Mouse (Mus musculus): ENCODE data around the gene H2-Eb2.

Gene H2-Eb2

DNA sequence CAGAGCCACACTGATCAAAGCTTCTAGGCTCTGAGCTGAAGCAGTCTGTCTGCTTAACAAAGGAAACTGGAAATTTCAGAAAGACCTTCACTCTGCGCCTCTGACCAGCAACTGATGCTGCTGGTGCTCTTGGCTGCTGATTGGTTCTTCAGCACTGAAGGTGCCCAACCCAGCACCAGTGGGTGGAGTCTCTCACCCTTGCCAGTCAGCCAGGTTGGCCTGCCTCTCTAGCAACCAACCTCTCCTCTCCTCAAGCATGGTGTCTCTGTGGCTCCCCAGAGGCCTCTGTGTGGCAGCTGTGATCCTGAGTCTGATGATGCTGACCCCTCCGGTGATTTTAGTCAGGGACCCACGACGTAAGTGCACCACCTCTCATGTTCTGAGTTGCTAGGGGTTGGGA lies at the start of gene H2-Eb2:
Gene H2-Eb2, plus strand, starts transcription at position 230 of the 400 bp plus-strand sequence.
- no peak for DNase-seq

DNA sequence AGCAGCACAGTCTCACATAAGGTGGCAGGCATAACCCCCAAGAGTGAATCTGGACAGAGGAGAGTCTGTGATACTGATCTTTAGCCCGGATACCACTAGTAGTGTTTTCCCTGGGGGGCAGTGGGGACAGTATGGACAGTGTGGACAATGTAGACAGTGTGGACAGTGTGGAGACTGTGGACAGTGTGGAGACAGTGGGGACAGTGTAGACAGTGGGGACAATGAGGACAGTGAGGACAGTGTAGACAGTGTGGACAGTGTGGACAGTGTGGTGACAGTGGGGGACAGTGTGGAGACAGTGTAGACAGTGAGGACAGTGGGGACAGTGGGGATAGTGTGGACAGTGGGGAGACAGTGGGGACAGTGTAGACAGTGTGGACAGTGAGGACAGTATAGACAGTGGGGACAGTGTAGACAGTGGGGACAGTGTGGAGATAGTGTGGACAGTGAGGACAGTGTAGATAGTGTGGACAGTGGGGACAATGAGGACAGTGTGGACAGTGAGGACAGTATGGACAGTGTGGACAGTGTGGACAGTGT lies 44.9 kb upstream of the H2-Eb2 start:
- no peak for DNase-seq

DNA sequence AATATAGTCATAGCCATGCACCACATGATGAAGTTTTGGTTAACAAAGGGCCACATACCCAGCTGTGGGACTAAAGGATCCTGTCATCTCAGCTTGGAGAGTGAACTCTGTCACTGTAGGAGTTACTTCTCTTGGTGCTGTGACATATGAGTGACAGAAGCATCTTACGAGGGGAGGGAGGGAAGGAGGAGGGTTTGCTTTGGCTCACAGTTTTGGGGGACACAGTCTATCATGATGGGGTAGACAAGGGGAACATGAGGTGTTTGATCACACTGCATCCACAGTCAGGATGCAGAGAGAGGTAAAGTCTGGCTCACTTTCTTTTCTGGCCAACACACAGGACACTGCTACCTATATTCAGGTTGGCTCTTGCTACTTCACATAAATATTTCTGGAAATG lies 43.6 kb upstream of the H2-Eb2 start:
- DNase-seq = no peak

- DNase-seq = no peak
Measured at GRCm38 (mm10) chr17:34285371-34285770, 40.1 kb upstream of the H2-Eb2 start.

GRCm38 (mm10) chr17:34285848-34286247 lies 39.6 kb upstream of the H2-Eb2 start:
- DNase-seq = no peak

GRCm38 (mm10) chr17:34286501-34286900 lies 39.0 kb upstream of the H2-Eb2 start:
- DNase-seq = no peak

DNA sequence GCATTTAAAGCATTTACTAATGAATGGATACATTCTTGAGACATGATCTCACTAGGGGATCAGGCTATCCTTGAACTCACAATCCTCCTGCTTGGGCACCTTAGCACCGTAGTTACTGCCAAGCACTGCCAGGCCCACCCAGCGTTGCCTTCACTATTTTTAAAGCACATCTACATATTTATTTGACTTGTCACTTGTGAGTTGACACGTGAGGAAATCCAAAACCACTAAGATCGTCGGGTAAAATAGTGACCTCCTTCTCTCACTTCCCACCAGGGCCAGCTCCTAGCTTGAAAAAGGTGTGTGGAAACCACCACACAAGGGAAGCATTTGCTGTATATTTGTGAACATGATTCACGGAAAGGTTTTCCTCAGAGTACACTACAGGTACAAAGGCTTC lies 38.5 kb upstream of the H2-Eb2 start:
- DNase-seq = no peak

GRCm38 (mm10) chr17:34287648-34288047 lies 37.8 kb upstream of the H2-Eb2 start, which contains the start of gene H2-Aa:
Gene H2-Aa, minus strand, starts transcription at chr17:34287823.
- DNase-seq = peak; percentile 44 to 62

GRCm38 (mm10) chr17:34288131-34288530 lies 37.3 kb upstream of the H2-Eb2 start:
- no peak for DNase-seq

DNA sequence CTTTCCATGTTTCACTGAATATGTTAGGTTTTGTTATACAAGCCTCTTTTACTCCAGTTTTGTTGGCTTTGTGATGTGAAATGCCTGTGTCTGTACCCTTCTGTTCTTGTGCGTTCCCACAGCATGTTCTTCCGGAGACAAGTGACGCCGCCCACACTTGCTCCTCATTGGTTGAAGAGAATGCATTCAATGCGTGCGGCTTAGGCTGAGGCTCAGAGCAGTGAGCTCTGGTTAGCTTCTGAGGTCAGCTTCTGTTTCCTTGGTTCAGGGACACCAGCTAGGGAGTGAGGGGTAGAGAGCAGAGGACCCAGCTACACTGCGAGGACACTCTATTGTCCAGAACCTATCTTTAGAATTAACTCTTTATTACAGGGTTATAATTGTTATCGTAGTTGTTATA lies 33.9 kb upstream of the H2-Eb2 start:
- DNase-seq = peak; percentile 45 to 59

DNA sequence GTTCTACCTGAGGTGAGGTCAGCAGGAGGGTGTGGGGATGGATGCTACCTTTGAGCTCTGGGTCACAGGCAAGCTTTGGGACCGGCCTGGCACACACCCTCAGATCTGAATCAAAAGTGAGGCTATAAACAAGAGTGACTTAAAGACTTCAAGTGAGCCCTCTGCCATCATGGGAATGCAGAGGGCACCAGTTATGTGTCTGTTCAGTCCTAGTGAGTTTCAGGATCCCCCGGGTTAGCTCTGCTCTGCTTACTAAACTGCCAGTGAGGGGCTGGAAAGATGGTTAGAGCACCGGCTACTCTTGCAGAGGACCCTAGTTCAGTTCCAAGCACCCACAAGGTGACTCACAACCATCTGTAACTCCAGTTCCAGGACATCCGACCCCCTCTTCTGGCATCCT lies 32.9 kb upstream of the H2-Eb2 start:
- DNase-seq = no peak

DNA sequence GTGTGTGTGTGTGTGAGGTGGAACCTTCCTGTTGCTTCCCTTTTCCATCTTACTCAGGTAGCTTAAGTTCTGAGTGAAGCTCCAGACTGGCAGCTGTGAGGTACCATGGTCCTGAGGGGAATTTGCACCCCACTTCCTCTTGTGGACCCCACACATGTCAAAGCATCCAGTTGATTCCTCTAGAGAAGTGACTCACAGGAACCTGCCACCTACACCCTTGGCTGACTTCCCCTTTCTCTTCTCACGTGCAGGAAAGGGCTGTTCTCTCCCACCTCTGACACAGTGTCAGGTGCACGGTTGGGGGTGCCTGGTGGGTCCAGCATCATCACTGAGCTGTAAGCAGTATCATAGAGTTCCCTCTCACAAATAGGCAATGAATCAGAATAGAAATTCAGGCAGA lies 31.9 kb upstream of the H2-Eb2 start:
- no peak for DNase-seq

DNA sequence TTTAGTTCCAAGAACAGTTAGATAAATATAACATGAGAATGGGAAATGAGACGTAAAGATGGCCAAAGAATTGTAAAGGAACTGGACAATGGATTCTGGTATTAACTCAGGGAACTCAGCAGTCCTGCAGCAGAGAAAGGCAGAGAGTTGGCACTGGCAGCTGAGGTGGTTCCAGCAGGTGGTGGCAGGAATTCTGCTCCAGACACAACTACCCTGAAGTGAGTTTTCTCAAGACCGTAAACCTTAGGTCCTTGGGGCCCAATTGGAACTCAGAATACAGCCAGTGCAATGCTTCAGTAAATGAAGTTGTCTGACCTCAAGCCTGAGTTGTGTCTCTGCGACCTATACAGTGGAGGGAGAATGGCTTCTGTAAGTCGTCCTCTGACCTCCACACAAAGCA lies 31.2 kb upstream of the H2-Eb2 start:
- DNase-seq = no peak

DNA sequence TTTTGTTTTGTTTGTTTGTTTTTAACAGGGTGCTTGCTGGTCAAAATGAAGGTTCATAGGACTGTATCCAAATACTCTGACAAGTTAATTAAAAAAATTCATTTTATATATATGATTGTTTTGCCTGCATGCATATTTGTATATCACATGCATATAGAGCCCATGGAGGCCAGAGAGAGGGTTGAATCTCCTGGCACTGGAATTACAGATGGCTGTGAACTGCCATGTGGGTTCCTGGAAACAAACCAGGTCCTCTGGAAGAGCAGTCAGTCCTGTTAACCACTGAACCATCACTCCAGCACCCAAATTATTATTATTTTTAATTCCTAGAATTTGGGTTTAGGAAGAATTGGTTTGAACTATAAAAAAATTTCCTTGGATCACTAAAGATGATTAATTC lies 30.2 kb upstream of the H2-Eb2 start:
- no peak for DNase-seq

DNA sequence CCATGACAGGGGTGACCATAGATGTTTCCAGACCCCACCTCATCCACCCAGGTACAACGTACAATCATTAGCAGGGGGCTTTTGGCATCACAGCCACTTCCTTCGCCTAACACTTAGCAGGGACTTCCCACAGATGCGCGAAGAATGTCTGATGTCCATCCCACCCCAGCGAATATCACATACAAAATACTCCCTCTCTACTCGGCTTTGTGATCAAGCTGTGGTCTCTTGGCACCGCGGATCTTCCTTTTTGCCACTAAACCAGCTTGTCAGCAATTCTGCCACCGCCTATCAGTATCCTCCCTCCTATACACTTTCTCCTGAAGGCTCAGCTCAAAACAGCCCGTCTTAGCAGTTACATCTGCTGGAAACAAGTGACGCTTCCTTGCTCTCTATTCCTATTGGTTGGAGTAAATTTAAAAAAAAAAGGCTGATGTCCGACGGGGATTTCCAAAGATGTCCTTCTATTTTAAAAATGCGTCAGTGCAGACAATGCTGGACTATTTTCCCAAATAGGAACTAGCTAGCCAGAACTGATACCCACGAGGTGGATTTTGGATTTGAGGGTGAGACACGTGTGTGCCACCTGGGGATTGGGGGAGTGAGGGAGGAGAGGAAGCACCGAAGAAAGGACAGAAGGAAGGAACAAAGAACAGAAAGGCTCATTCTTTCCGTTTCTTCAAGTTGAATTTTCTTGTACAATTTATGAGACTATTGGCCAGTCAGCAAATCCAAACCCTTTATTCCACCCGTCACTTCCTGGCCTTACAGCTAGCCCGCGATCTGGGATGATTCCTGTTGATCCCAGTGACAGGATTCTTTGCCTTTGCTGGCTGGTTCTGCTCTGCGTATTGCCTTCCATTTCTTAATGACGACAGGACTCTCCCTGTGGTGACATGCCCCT lies 29.3 kb upstream of the H2-Eb2 start:
- DNase-seq = peak in 1 of 2 experiments; percentile 30

GRCm38 (mm10) chr17:34299356-34299755 lies 26.1 kb upstream of the H2-Eb2 start:
- DNase-seq = no peak

DNA sequence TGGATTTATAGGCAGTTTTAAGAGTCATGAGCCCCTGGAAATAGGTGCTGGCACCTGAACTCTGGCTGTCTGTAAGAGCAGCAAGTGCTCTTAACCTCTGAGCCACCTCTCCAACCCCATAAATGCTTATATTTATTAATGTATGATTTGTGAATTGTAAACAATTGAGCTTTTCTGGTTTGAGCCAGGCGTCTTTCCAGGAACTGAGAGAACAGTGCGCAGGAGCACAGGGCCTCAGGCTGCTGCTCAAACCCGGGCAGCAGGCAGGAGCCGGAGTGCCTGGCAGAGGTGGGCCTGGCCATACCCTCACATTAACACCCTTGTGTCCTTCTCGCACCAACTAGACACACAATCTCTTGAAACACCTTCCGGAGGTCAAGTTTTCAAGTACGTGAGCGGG lies 25.4 kb upstream of the H2-Eb2 start:
- no peak for DNase-seq

- no peak for DNase-seq
Measured at GRCm38 (mm10) chr17:34300691-34301566, 24.5 kb upstream of the H2-Eb2 start.

GRCm38 (mm10) chr17:34301670-34302190 lies 23.7 kb upstream of the H2-Eb2 start:
- DNase-seq = no peak

- DNase-seq = no peak
Measured at GRCm38 (mm10) chr17:34303789-34304188, 21.7 kb upstream of the H2-Eb2 start.

GRCm38 (mm10) chr17:34304751-34305150 lies 20.7 kb upstream of the H2-Eb2 start:
- peak in 1 of 2 experiments; percentile 27 for DNase-seq

- DNase-seq = peak; percentile 57 to 77
Measured at GRCm38 (mm10) chr17:34305380-34306030, 20.0 kb upstream of the H2-Eb2 start, which contains the start of gene H2-Eb1. Gene H2-Eb1, plus strand, starts transcription at chr17:34305867.
